Mouse (Mus musculus): ENCODE data around the gene Dot1l.

DNA sequence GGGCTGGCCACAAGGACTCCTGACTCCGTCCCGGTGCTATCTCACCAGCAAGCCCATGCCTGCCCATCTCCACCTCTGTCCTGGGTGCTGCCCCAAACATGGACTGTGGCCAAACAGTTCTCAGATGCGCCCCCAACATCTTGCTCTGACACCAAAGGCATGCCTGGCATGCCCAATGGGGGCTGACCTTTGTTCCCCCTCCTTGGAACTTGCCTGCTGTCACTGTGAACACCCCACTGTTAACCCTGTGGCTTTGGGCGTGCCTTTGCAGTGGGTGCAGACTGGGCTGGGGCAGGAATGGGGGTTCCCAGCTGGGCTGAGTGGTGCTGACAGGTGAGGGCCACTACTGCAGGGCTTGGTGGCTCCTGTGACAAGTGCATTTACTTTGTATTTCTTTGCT, 38.8 kb downstream of the Dot1l start:
- TF ChIP-seq ZC3H11A (IDR thresholded peaks at IDR 0.05; ENCODE audit: borderline replicate concordance, low read depth, low read length) (no peak), ZNF384 (IDR thresholded peaks at IDR 0.05; ENCODE audit: low read depth, low read length) (no peak), HCFC1 (IDR thresholded peaks at IDR 0.05; ENCODE audit: borderline replicate concordance, insufficient read depth, low read length) (no peak)
